Mouse (Mus musculus): ENCODE measurements at regions not wholly inside any gene's neighbourhood (a gene's known extent, or its start where the extent isn't known, plus 50 kb on each side); places are given as distances from the start of the nearest gene placed in this dataset.

GRCm38 (mm10) chr12:28975249-28975648, 223.6 kb downstream of the Eipr1 start:
- Histone ChIP-seq H3K4me3 (replicated peaks; ENCODE audit: low read length) (no peak overlapping the region), H3K4me1 (replicated peaks; ENCODE audit: low read depth, low read length) (0 out of 2 replicates have a peak, but pooled peaks cover 6% of the 10 kb centered on the region), H3K36me3 (ENCODE audit: insufficient read depth, low read length) (no peaks in the 10 kb centered on the region), H3K27me3 (ENCODE audit: insufficient read depth, low read length) (no peaks in the 10 kb centered on the region), H3K9me3 (ENCODE audit: low read length) (no peaks in the 10 kb centered on the region)
- TF ChIP-seq POU5F1 (IDR thresholded peaks at IDR 0.05; ENCODE audit: borderline replicate concordance, low read length) (no peak), NANOG (IDR thresholded peaks at IDR 0.05; ENCODE audit: borderline replicate concordance, low read length) (no peak), CTCF (conservative IDR thresholded peaks at IDR 0.05; ENCODE audit: low read length) (no peak)

GRCm38 (mm10) chr12:28979679-28980078, 228.1 kb downstream of the Eipr1 start:
- TF ChIP-seq CTCF (conservative IDR thresholded peaks at IDR 0.05; ENCODE audit: low read length): no peak
- no peak for TF ChIP-seq NANOG (IDR thresholded peaks at IDR 0.05; ENCODE audit: borderline replicate concordance, low read length)
- no peak for TF ChIP-seq POU5F1 (IDR thresholded peaks at IDR 0.05; ENCODE audit: borderline replicate concordance, low read length)
- Histone ChIP-seq H3K27me3 (ENCODE audit: insufficient read depth, low read length) (no peaks in the 10 kb centered on the region), H3K36me3 (ENCODE audit: insufficient read depth, low read length) (no peaks in the 10 kb centered on the region), H3K9me3 (ENCODE audit: low read length) (no peaks in the 10 kb centered on the region), H3K4me3 (replicated peaks; ENCODE audit: low read length) (no peak overlapping the region), H3K4me1 (replicated peaks; ENCODE audit: low read depth, low read length) (no peaks in the 10 kb centered on the region)

DNA sequence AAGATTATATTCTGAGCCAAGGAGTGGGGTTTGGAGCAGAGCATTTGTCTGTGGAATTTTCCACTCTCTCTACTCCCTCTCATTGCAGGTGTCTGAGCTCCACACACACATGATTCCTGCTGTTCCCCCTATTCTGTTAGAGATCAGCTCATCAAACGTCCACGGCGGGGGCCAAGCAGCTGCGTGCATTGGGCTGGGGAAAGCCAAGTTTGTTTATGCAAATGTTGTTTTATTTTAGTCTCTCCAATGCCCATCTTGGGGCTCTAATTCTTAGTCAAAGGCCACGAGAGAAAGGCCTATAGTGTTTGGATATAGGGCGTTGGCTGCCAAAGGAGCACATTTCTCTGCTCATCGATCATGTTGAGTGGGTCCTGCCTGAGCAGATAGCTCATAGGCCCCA, 234.6 kb downstream of the Eipr1 start:
- Histone ChIP-seq H3K36me3 (ENCODE audit: insufficient read depth, low read length) (no peaks in the 10 kb centered on the region), H3K27me3 (ENCODE audit: insufficient read depth, low read length) (no peaks in the 10 kb centered on the region), H3K9me3 (ENCODE audit: low read length) (no peaks in the 10 kb centered on the region), H3K4me1 (replicated peaks; ENCODE audit: low read depth, low read length) (no peaks in the 10 kb centered on the region), H3K4me3 (replicated peaks; ENCODE audit: low read length) (no peak overlapping the region)
- no peak for TF ChIP-seq NANOG (IDR thresholded peaks at IDR 0.05; ENCODE audit: borderline replicate concordance, low read length)
- TF ChIP-seq CTCF (conservative IDR thresholded peaks at IDR 0.05; ENCODE audit: low read length): no peak
- TF ChIP-seq POU5F1 (IDR thresholded peaks at IDR 0.05; ENCODE audit: borderline replicate concordance, low read length): no peak

DNA sequence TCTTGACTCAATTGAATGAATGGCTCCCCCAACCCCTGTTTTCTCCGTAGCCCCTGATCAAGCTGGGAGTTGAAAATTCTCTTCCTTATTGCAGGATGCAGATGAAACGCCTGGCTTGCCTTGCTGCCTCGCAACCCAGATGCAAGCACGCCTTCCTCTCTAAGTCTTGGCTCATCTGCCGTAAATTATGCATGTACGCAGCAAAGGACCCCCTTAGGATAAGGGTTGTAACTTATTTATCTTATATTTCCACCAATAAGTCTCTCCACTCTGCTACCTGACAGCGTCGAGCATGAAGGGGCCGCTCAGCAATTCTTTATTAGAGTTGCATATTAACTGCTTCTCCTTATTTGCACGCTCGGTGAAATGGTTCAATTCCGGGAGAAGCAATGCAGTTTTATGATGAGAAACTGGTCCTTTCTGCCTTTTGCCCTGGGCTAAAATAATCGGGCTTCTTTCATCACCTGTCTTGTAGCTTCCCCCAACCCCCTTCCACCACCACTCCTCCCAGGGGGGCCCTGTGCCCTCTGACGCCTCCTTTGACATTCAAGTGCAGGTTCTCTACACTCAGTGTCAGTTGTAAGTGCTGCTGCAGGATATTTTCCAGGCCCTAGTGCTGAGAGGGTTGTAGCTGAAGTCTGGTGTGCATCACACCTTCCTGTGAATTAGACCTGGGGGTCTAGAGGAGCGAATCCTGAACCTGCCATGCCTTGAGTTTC, 246.0 kb downstream of the Eipr1 start:
- H3K27me3 ChIP-seq (ENCODE audit: insufficient read depth, low read length): 0 out of 2 replicates have a peak, but pooled peaks cover 3% of the 10 kb centered on the region
- H3K4me3 ChIP-seq (replicated peaks; ENCODE audit: low read length): no peak overlapping the region
- H3K36me3 ChIP-seq (ENCODE audit: insufficient read depth, low read length): no peaks in the 10 kb centered on the region
- TF ChIP-seq NANOG (IDR thresholded peaks at IDR 0.05; ENCODE audit: borderline replicate concordance, low read length) (no peak), POU5F1 (IDR thresholded peaks at IDR 0.05; ENCODE audit: borderline replicate concordance, low read length) (no peak), CTCF (conservative IDR thresholded peaks at IDR 0.05; ENCODE audit: low read length) (no peak)
- H3K9me3 ChIP-seq (ENCODE audit: low read length): no peaks in the 10 kb centered on the region
- no peaks in the 10 kb centered on the region for H3K4me1 ChIP-seq (replicated peaks; ENCODE audit: low read depth, low read length)

GRCm38 (mm10) chr12:28999963-29000451, 248.4 kb downstream of the Eipr1 start:
- Histone ChIP-seq H3K9me3 (ENCODE audit: low read length) (no peaks in the 10 kb centered on the region), H3K36me3 (ENCODE audit: insufficient read depth, low read length) (no peaks in the 10 kb centered on the region), H3K4me1 (replicated peaks; ENCODE audit: low read depth, low read length) (0 out of 2 replicates have a peak, but pooled peaks cover 4% of the 10 kb centered on the region), H3K27me3 (ENCODE audit: insufficient read depth, low read length) (0 out of 2 replicates have a peak, but pooled peaks cover 3% of the 10 kb centered on the region), H3K4me3 (replicated peaks; ENCODE audit: low read length) (no peak overlapping the region)
- no peak for TF ChIP-seq POU5F1 (IDR thresholded peaks at IDR 0.05; ENCODE audit: borderline replicate concordance, low read length)
- no peak for TF ChIP-seq CTCF (conservative IDR thresholded peaks at IDR 0.05; ENCODE audit: low read length)
- no peak for TF ChIP-seq NANOG (IDR thresholded peaks at IDR 0.05; ENCODE audit: borderline replicate concordance, low read length)

- no peaks in the 10 kb centered on the region for H3K27me3 ChIP-seq (ENCODE audit: insufficient read depth, low read length)
- no peak overlapping the region for H3K4me3 ChIP-seq (replicated peaks; ENCODE audit: low read length)
- TF ChIP-seq POU5F1 (IDR thresholded peaks at IDR 0.05; ENCODE audit: borderline replicate concordance, low read length) (no peak), NANOG (IDR thresholded peaks at IDR 0.05; ENCODE audit: borderline replicate concordance, low read length) (no peak), CTCF (conservative IDR thresholded peaks at IDR 0.05; ENCODE audit: low read length) (no peak)
- H3K4me1 ChIP-seq (replicated peaks; ENCODE audit: low read depth, low read length): 0 out of 2 replicates have a peak, but pooled peaks cover 4% of the 10 kb centered on the region
- H3K9me3 ChIP-seq (ENCODE audit: low read length): no peaks in the 10 kb centered on the region
- H3K36me3 ChIP-seq (ENCODE audit: insufficient read depth, low read length): no peaks in the 10 kb centered on the region
These were observed 252.9 kb downstream of the Eipr1 start for GRCm38 (mm10) chr12:29004504-29004903.

DNA sequence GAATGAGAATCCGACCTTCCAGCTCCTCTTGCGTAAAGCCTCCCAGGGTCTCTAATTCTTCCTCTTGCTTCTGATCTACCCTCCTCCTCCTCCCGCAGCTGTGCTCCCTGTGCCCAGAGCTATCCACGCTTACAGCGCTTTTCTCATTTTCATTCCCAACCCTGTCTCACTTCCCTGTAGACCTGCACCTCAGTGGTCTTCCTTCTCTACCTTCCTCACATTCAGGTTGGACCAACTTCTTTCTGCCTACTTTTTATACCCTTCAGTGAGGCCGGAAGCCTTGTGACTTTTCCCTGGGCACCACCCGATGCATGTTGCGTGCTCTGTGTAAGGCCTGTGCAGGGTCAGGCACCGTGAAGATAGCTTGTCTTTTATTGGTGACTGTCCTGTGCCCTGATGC, 263.0 kb downstream of the Eipr1 start:
- Histone ChIP-seq H3K27me3 (ENCODE audit: insufficient read depth, low read length) (no peaks in the 10 kb centered on the region), H3K9me3 (ENCODE audit: low read length) (no peaks in the 10 kb centered on the region), H3K4me1 (replicated peaks; ENCODE audit: low read depth, low read length) (no peaks in the 10 kb centered on the region), H3K36me3 (ENCODE audit: insufficient read depth, low read length) (no peaks in the 10 kb centered on the region), H3K4me3 (replicated peaks; ENCODE audit: low read length) (no peak overlapping the region)
- TF ChIP-seq NANOG (IDR thresholded peaks at IDR 0.05; ENCODE audit: borderline replicate concordance, low read length): no peak
- TF ChIP-seq POU5F1 (IDR thresholded peaks at IDR 0.05; ENCODE audit: borderline replicate concordance, low read length): no peak
- TF ChIP-seq CTCF (conservative IDR thresholded peaks at IDR 0.05; ENCODE audit: low read length): no peak

DNA sequence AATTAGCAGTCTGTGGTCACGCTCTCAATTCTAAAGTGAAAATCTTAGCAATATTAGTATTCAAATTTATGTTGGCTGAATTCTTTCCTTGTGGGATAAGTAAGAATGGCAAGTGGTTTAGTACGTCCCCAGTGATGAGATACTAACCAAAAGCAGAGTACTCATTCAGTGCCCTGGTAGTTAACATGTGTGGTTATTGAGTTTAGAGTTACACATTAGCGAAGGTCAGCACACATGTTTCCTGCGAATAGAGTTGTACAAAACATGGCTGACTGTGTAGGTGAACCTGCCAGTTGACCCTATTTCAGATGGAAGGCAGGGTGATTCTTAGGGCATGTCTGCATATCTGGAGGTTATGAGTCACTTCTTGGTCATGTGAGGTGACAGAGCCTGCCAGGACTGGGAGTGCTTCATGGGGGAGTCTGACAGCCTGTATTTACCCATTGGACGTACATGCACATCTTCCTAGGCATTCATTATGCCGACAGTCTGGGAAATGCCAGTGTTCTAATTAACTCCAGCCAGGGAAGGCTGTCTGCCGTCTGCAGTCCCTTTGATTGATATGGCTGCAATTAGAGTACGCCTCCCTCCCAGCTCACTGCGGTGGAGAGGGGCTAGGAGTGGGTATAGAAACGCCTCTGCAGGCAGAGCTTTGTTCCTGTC, 263.7 kb downstream of the Eipr1 start:
- no peaks in the 10 kb centered on the region for H3K27me3 ChIP-seq (ENCODE audit: insufficient read depth, low read length)
- H3K36me3 ChIP-seq (ENCODE audit: insufficient read depth, low read length): no peaks in the 10 kb centered on the region
- no peaks in the 10 kb centered on the region for H3K4me1 ChIP-seq (replicated peaks; ENCODE audit: low read depth, low read length)
- no peaks in the 10 kb centered on the region for H3K9me3 ChIP-seq (ENCODE audit: low read length)
- TF ChIP-seq NANOG (IDR thresholded peaks at IDR 0.05; ENCODE audit: borderline replicate concordance, low read length) (no peak), POU5F1 (IDR thresholded peaks at IDR 0.05; ENCODE audit: borderline replicate concordance, low read length) (no peak), CTCF (conservative IDR thresholded peaks at IDR 0.05; ENCODE audit: low read length) (no peak)
- no peak overlapping the region for H3K4me3 ChIP-seq (replicated peaks; ENCODE audit: low read length)

Measured in E14TG2a.4 (cell line).